Mouse (Mus musculus) CD4-positive naive resting alpha-beta T cell, adult 57 days (primary cell): ENCODE measurements around the gene Elf4. TPM values are rescaled to one million over a fixed set of nuclear protein-coding genes. Genes with fewer than 3 reads are reported as not detected.

ENCODE experiments used
- total RNA-seq: library from RNA; stranded (reverse); gene quantifications from one replicate; pipeline ENCODE4 v1.2.4, GENCODE M21; 2023

Elf4 gene
- total RNA-seq = 108 TPM

GRCm38 (mm10) chrX:48462754-48463507 is at the start of gene Elf4:
Elf4 (minus strand) TSS chrX:48463132.

Other genes with a start within 250 kb of the Elf4 start
- 45.4 TPM for gene Utp14a, start 206.3 kb downstream of the Elf4 start, total RNA-seq
- 15.2 TPM for gene Bcorl1, start 121.8 kb downstream of the Elf4 start, total RNA-seq
- 14.7 TPM for gene Aifm1, start 50.4 kb upstream of the Elf4 start, total RNA-seq
- gene Rab33a, start 56.2 kb upstream of the Elf4 start, total RNA-seq = not detected
- gene Zfp280c, start 131.4 kb upstream of the Elf4 start, total RNA-seq = 26.4 TPM
- gene Slc25a14, start 160.3 kb upstream of the Elf4 start, total RNA-seq = 3.8 TPM
- gene Gpr119, start 211.3 kb upstream of the Elf4 start, total RNA-seq = not detected
- 6.8 TPM for gene Rbmx2, start 231.9 kb upstream of the Elf4 start, total RNA-seq